Mouse (Mus musculus) left cerebral cortex, adult 9 months (tissue): ENCODE data around the gene Eef1akmt1.
A peak's percentile ranks its signal among the peaks of the same experiment; 100 is the strongest.

Experiments
- DNase-seq, 2 experiments: peaks; one replicate each; pipeline ENCODE4 v3.0.0; 2022; ENCODE audit warnings: low spot score in 2 of 2

The Eef1akmt1 gene

GRCm38 (mm10) chr14:57546557-57547021, 24.8 kb downstream of the Eef1akmt1 start:
- no peak for DNase-seq

GRCm38 (mm10) chr14:57546131-57546530, 25.3 kb downstream of the Eef1akmt1 start:
- no peak for DNase-seq

DNA sequence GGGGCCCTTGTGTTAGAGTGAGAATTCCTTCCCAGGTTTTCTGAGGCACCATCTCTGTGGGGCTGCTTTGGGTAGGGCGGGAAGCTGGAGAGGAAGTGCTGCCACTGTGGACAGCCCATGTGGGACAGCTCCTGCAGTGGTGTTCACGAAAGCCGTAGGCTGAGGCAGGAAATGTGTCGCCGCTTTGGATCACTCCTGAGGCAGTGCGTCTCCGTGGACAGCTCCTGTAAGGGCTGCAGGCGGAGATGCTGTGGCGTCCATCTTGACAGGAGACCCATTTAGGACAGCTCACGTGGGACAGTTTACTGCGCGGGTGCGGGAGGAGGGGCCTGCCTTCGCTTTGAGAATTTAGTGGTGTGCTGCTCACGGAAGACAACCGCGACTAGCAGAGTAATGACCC, 25.9 kb downstream of the Eef1akmt1 start:
- DNase-seq: no peak

- no peak for DNase-seq
Measured at GRCm38 (mm10) chr14:57543420-57544039, 27.9 kb downstream of the Eef1akmt1 start.

DNA sequence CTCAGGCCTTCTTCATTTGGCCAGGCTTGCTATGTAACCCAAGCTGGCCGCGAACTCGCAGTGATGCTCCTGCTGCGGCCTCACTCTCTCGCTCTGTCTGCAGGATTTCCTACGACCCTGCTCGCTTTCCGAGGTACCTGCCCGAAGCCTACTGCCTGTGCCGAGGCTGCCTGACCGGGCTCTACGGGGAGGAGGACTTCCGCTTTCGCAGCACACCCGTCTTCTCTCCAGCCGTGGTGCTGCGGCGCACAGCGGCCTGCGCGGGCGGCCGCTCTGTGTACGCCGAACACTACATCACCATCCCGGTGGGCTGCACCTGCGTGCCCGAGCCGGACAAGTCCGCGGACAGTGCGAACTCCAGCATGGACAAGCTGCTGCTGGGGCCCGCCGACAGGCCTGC, 29.2 kb downstream of the Eef1akmt1 start:
- DNase-seq: no peak

GRCm38 (mm10) chr14:57540683-57541082, 30.7 kb downstream of the Eef1akmt1 start:
- DNase-seq: peak in 1 of 2 experiments; percentile 66

DNA sequence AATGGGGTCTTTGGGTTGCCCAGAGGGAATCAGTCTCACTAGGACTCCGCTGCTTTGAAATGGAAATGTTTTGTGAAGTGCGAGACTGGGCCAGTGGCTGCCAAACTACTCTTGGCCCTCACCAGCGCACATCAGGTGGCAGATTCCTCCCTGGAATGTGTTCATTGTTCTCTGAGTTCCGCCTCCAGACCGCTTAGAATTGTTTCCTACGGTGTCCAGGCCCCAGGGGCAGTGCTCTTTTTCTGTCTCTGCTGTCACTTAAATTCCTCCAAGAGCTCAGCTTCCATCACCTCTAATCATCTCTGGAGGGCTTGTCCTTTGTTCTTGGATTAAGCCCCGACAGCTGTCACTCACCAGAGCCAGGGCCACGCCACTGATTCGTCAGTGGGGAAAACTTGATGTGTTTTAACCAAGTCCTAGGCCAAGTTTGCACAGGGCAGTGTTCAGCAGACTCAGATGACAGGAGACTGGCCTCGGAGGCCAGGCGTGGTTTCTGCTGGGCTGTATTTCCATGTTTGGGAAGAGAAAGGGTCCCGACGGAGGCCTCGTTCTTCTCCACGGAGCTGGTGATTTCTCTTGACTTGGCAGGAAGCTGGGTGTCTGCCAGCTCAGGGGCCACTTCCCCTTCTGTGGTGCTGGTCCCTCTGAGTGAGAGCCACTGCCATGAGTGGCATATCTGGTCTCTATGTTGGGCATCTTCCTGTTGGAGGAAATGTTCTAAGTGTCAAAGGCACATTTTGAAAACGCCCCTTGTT, 34.0 kb downstream of the Eef1akmt1 start:
- DNase-seq: no peak

DNA sequence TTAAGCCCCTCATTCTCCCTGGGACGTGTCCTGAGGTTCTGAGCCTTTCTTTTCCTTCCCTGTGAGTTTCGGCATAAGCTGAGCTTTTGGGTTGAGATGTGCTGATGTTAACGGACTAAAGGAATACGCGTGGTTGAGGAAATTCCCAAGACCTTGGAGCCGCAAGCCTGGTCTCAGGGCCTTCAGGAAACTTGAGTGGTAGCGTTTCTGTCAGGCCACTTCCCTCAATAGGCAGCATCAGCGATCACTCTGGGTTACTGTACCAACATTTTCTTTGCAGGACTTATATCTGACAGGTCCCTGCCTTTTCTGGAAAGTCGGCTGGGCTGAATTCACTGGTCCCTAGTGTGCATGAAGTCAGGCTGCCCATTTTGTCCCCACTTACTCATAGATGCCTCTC, 34.6 kb downstream of the Eef1akmt1 start:
- DNase-seq: no peak

- DNase-seq: no peak
Measured at GRCm38 (mm10) chr14:57535646-57536045, 35.8 kb downstream of the Eef1akmt1 start.

DNA sequence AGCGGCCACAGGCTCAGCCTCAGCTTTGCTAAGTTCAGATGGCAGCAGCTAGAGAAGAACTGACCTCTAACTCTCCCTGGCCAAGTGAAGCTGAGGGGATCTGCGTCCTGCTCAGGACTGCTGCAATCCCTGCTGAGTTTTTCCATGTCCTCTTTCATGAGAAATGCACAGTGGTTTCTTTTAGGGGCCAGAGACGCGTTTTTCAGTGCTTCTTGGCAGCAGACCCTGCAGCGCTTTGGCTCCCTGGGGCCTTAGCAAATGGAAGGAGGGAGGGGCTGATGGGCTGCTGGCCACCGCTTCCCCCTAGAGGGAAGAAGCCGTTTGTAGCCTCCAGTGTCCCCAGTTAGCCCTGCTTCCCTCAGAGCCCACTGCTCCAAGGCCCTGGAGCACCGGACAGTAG, 36.5 kb downstream of the Eef1akmt1 start:
- no peak for DNase-seq

DNA sequence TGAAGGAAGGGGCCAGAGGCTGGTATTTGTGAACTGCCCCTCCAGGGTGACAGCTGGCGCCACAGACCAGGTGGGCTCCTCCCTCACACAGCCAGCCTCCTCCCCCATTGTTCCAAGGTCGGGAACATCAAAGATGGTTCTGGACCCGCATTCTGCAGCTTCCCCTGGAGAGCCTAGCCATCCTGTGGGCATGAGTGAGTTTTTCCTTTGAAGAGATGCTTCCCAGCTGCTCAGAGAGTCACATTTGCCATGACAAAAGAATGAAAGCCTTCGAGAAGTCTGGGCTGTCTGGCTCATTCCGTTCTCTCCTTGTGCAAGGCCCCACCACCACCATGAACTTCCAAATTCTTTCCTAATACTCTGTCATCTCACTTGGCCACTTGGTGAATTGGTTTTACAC, 37.1 kb downstream of the Eef1akmt1 start:
- DNase-seq: no peak

DNA sequence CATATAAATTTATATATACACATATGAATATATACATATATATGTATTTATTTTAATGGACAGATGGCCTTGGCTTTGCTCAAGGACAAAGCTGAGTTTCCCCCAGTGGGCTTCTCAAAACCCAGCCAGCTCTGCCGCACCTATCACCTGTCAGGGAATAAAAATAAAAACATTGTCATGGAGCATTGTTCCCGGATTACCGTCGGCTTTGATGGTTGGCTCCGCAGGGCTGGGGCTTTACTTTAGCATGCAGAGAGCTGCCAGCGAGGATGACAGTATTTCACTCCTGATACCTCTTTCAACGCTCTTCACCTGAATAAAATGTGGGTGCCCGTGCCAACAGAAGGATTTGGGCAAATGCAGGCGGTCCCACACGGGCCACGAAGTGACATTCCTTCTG, 37.6 kb downstream of the Eef1akmt1 start:
- DNase-seq: no peak

DNA sequence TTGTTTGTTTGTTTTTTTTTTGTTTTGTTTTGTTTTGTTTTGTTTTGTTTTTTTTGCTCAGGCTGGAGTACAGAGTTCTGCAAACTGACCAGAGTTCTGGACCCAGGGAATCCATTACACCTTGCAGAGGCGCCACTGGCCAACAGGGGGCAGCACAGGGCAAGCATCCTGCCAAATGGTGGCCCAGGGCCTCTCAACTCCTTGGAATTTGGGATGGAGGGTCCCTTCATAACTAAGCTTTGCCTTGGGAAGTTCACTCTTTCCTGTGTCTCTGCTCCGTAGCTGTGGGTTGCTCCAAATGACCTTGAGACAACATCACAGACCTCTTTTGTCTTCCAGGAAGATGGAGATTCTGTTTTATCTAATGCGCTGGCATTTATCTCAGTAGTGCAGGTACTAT, 38.2 kb downstream of the Eef1akmt1 start:
- DNase-seq: no peak

- no peak for DNase-seq
Measured at GRCm38 (mm10) chr14:57532577-57532976, 38.8 kb downstream of the Eef1akmt1 start.

DNA sequence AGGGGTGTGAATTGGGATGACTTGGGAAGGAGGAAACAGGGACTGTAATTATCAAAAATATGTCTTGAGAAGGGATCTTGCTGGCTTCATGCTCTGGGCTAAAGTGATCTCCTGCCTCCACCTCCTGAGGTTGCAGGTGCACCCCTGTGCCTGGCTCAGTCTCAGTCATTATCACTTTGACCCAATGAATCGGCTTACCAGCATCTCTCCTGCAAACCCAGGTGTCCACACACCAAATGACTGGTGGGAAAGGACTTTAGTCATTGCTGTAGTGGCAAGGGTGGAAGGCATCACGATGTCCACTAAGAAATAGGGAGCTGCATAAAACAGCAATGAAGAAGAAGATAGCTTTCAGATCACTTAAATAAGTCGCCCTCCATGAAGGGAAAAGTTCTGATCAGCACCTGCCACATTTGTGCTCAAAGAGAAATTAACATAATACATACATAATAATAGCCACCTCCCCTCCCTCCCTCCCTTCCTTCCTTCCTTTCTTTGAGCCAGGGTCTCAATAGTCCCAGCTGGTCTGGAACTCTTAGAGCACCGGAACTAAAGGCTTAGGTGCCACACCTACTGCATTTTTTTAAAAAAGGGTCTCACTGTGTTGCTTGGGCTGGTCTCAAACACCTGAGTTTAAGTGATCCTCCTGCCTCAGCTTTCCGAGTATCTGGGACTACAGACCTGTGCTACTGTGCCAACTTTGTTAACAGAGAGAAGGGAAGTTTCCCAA, 41.5 kb downstream of the Eef1akmt1 start:
- DNase-seq: no peak

DNA sequence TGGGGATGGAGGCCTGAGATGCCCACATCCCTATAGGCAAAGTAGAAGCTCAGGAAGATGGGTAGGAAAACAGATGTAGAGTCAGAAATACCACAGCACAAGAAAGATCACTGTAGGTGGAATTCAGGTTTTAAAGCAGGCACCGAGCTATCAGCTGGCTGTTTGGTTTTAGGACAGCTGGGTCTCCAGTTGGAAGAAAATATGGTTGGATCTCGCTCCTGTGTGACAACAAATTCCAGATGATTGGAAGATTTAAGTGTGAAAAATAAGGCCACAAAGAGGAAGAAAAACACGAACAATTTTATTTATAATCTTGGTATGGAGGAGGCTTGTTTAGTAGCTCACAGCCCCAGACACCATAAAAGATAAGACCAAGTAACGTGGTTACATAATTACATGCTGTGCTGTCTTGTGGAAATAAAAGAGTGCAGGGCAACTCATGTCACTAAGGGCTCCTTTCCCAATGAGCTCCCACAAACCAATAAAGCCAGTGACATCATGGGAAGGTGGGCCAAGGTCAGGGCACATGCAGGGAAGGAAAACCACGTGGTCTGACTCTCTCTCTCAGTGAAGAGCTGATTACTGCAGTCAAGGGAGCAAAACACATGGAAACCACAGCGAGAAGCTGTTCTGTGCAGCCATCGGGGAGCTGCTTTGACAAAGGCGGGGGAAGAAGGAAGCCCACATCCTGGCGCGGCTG, 42.2 kb downstream of the Eef1akmt1 start:
- peak; percentile 64 to 82 for DNase-seq

DNA sequence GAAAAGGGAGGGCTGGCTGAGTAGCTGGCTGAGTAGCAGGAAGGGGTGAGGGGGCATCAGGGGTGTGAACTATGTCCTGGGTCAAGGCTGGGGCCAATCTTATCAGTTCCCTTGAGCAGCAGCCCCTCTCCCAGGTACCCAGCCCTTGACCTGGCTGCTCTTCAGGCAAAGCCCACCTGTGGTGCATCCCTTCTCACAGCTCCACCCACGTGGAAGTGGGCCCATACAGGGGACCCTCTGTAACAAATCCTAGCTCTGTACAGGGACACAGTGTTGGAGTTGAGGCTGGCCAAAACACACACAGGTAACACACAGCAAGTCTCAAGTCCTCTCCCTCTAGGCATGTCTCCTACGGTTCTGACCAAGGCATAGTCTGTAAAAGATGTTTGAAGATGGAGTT, 43.8 kb downstream of the Eef1akmt1 start:
- no peak for DNase-seq

DNA sequence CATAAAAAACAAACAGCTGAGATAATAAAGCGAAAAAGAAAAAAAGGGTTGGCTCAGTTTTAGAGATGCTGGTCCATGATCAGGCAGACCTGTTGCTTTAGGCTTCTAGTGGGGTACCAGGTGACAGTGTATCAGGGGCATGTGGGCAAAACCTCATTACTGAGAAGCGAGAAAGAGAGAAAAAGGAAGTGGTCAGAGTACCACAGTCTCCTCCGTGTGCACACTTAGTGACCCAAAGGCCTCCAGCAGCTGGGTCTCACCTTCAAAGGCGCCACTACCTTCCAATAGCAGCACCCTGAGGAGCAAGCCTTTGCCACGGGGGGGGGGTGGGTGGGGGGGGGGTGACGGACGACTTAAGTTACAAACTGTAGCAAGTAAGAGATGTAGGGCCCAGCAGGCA, 44.3 kb downstream of the Eef1akmt1 start:
- no peak for DNase-seq

GRCm38 (mm10) chr14:57526050-57526623, 45.3 kb downstream of the Eef1akmt1 start:
- DNase-seq: no peak

- DNase-seq: peak; percentile 71 to 80
Measured at GRCm38 (mm10) chr14:57525388-57526049, 45.9 kb downstream of the Eef1akmt1 start.
